Mouse (Mus musculus) G1E (cell line): ENCODE data around the gene Tmed2.

ENCODE experiments used
- CTCF ChIP-seq: IDR thresholded peaks from 2 replicates; pipeline ENCODE4 v1.5.1; 2012; ENCODE audit warnings: low read depth, low read length, inconsistent platforms, mixed read lengths
- GATA1 ChIP-seq: IDR thresholded peaks from 2 replicates; pipeline ENCODE4 v1.6.1; 2012; ENCODE audit warnings: borderline replicate concordance, low read length, inconsistent platforms, mixed read lengths
- GATA2 ChIP-seq: IDR thresholded peaks from 2 replicates; pipeline ENCODE4 v1.6.1; 2012; ENCODE audit warnings: low read depth, low read length, inconsistent platforms, borderline replicate concordance
- POLR2AphosphoS5 ChIP-seq: IDR thresholded peaks from 2 replicates; pipeline ENCODE4 v1.6.1; 2012; ENCODE audit warnings: low read depth, low read length, inconsistent platforms; ENCODE audit not compliant: insufficient replicate concordance
- TAL1 ChIP-seq: conservative IDR thresholded peaks from 2 replicates; pipeline ENCODE4 v1.6.1; 2012; ENCODE audit warnings: low read depth, low read length, inconsistent platforms, mixed read lengths

- no peak for TF ChIP-seq CTCF
- TF ChIP-seq TAL1 = no peak
- no peak for TF ChIP-seq GATA2
- no peak for TF ChIP-seq GATA1
- no peak for TF ChIP-seq POLR2AphosphoS5
These were observed 24.7 kb upstream of the Tmed2 start for GRCm38 (mm10) chr5:124515789-124516188.
